Mouse (Mus musculus): ENCODE measurements around the gene Mex3b.

Mex3b gene

GRCm38 (mm10) chr7:82867271-82868121, at the start of gene Mex3b:
Gene Mex3b (plus strand): TSS chr7:82867333.
- in situ Hi-C loops (cut with MboI, MseI), result loop anchor here (5.0 to 10.0 kb wide), 4 partner anchors 397 to 1015 kb away; partner anchors contain the start of genes Mesd (in 1 of the 2) and Tlnrd1 (in 1 of the 2)

- in situ Hi-C loops (cut with MboI, MseI), result no loop called here
Measured at GRCm38 (mm10) chr7:82819541-82819940, 47.6 kb upstream of the Mex3b start.

GRCm38 (mm10) chr7:82820661-82821060, 46.5 kb upstream of the Mex3b start:
- in situ Hi-C loops (cut with MboI, MseI), result no loop called here

GRCm38 (mm10) chr7:82821501-82821900, 45.6 kb upstream of the Mex3b start:
- in situ Hi-C loops (cut with MboI, MseI), result no loop called here

- in situ Hi-C loops (cut with MboI, MseI), result no loop called here
Measured at GRCm38 (mm10) chr7:82822528-82822927, 44.6 kb upstream of the Mex3b start.

- in situ Hi-C loops (cut with MboI, MseI), result no loop called here
Measured at GRCm38 (mm10) chr7:82828193-82828592, 38.9 kb upstream of the Mex3b start.

- in situ Hi-C loops (cut with MboI, MseI), result no loop called here
Measured at GRCm38 (mm10) chr7:82829516-82829915, 37.6 kb upstream of the Mex3b start.

GRCm38 (mm10) chr7:82834471-82834870, 32.7 kb upstream of the Mex3b start:
- in situ Hi-C loops (cut with MboI, MseI), result no loop called here

GRCm38 (mm10) chr7:82838414-82838813, 28.7 kb upstream of the Mex3b start:
- in situ Hi-C loops (cut with MboI, MseI), result no loop called here

GRCm38 (mm10) chr7:82838965-82839675, 28.0 kb upstream of the Mex3b start:
- in situ Hi-C loops (cut with MboI, MseI), result no loop called here

- in situ Hi-C loops (cut with MboI, MseI), result no loop called here
Measured at GRCm38 (mm10) chr7:82842222-82842920, 24.8 kb upstream of the Mex3b start.

- in situ Hi-C loops (cut with MboI, MseI), result no loop called here
Measured at GRCm38 (mm10) chr7:82850756-82851155, 16.4 kb upstream of the Mex3b start.

- in situ Hi-C loops (cut with MboI, MseI), result no loop called here
Measured at GRCm38 (mm10) chr7:82851670-82852069, 15.5 kb upstream of the Mex3b start.

- in situ Hi-C loops (cut with MboI, MseI), result no loop called here
Measured at GRCm38 (mm10) chr7:82854195-82854766, 12.9 kb upstream of the Mex3b start.

GRCm38 (mm10) chr7:82858611-82859010, 8.5 kb upstream of the Mex3b start:
- in situ Hi-C loops (cut with MboI, MseI), result no loop called here

GRCm38 (mm10) chr7:82860626-82861025, 6.5 kb upstream of the Mex3b start:
- in situ Hi-C loops (cut with MboI, MseI), result loop anchor here (10.0 kb wide), 2 partner anchors 404 to 784 kb away; no protein-coding TSS in a partner anchor

GRCm38 (mm10) chr7:82863341-82863740, 3.8 kb upstream of the Mex3b start:
- in situ Hi-C loops (cut with MboI, MseI), result loop anchor here (10.0 kb wide), 2 partner anchors 401 to 781 kb away; no protein-coding TSS in a partner anchor

GRCm38 (mm10) chr7:82864260-82864990, 2.7 kb upstream of the Mex3b start:
- in situ Hi-C loops (cut with MboI, MseI), result loop anchor here (10.0 kb wide), 2 partner anchors 400 to 780 kb away; no protein-coding TSS in a partner anchor

- in situ Hi-C loops (cut with MboI, MseI), result loop anchor here (5.0 to 10.0 kb wide), 4 partner anchors 400 to 1017 kb away; partner anchors contain the start of genes Mesd (in 1 of the 2) and Tlnrd1 (in 1 of the 2)
Measured at GRCm38 (mm10) chr7:82864991-82865771, 2.0 kb upstream of the Mex3b start.

All from T-helper 17 cell (primary cell).